ENCODE assay signal across 8 mouse cellular contexts in the genomic region with DNA sequence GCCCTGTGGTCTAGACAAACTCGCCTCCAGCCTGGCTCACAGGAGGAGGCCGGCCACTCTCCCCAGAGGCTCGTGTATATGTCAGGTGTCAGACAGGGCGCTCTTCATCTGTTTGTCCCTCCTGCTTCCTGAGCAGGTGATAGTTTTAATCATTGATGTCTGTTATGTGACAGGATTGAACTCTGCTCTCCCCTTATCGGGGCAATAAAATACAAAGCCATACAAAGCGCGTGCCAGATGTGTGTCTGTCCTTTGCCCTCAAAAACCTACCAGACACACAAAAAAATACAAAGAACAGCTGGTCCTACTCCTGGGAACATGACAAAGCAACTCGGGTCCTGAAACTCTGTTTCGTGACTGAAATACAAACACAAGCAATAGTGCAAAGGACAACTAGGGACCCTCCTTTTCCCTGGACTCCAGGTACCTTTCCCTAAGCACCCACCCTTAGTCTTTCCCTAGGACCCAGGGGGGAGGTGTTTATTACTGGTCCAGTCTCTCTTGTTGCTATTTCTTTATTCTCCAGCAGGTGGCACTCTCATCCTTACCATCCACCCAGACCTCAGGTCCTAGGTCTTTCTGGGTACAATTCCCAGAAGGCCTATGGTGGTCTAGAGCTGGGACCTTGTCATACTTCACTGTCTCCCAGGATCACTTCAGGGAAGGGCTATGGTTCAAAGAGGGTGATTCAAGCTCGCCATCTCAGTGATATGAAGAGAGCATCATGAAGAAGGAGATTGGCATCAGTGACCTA. TPM values are rescaled to one million over a fixed set of nuclear protein-coding genes. Genes with fewer than 3 reads are reported as not detected.
DNase-seq lines count a peak whose midpoint lies in the region; ATAC-seq lines count a peak whose summit lies in the region.

No protein-coding gene starts in this region.

- peak; percentile 42 for DNase-seq in neural tube, embryonic 10.5 days (ENCODE audit: extremely low spot score, low spot score)
- DNase-seq in R1 (ENCODE audit: low read depth, low spot score): peak; percentile 76
- DNase-seq in embryo, embryonic 9.5 days (ENCODE audit: extremely low spot score): peak; percentile 71
- DNase-seq in hindbrain, embryonic 14.5 days (ENCODE audit: low spot score): peak; percentile 82
- DNase-seq in left cerebral cortex, adult 11 months (ENCODE audit: low spot score): peak; percentile 49
- DNase-seq in naive thymus-derived CD4-positive, alpha-beta T cell, adult 2 months (ENCODE audit: low read depth): peak; percentile 72
- DNase-seq in gastrocnemius, postnatal 36 days: no peak

- ATAC-seq in neural tube, embryonic 15.5 days (ENCODE audit: low FRiP score): no peak
- ATAC-seq in hindbrain, embryonic 14.5 days (ENCODE audit: low FRiP score): peak; percentile 37; the same call in 1 of the 2 replicates

- H3K27me3 ChIP-seq in neural tube, embryonic 15.5 days (replicated peaks): peaks cover 21% of the 10 kb centered on the region; the same call in 1 of the 2 replicates
- peaks cover 3% of the 10 kb centered on the region for H3K27me3 ChIP-seq in hindbrain, embryonic 14.5 days (ENCODE audit: control insufficient read depth, insufficient read depth, low read length)

- H3K4me2 ChIP-seq in neural tube, embryonic 15.5 days: no peak overlapping the region
- H3K4me2 ChIP-seq in hindbrain, embryonic 14.5 days (replicated peaks): no peak overlapping the region

- WGBS in neural tube, embryonic 15.5 days: 23% methylated on average over 10 of the region's 10 CpGs
- WGBS in hindbrain, embryonic 14.5 days: 30% methylated on average over 10 of the region's 10 CpGs

- no peaks in the 10 kb centered on the region for H3K36me3 ChIP-seq in neural tube, embryonic 15.5 days
- no peaks in the 10 kb centered on the region for H3K36me3 ChIP-seq in hindbrain, embryonic 14.5 days (replicated peaks; ENCODE audit: control insufficient read depth, insufficient read depth)

- no peak overlapping the region for H3K27ac ChIP-seq in neural tube, embryonic 15.5 days (replicated peaks)
- H3K27ac ChIP-seq in hindbrain, embryonic 14.5 days: no peak overlapping the region

- H3K9ac ChIP-seq in neural tube, embryonic 15.5 days (replicated peaks): no peak overlapping the region
- no peak overlapping the region for H3K9ac ChIP-seq in hindbrain, embryonic 14.5 days

- H3K9me3 ChIP-seq in neural tube, embryonic 15.5 days (replicated peaks): no peaks in the 10 kb centered on the region
- H3K9me3 ChIP-seq in hindbrain, embryonic 14.5 days (ENCODE audit: control insufficient read depth, low read length): no peaks in the 10 kb centered on the region

- intact Hi-C loops in gastrocnemius, postnatal 36 days (cut with DNase I): loop anchor here (2.0 kb wide), 1 partner anchor 147 kb away; no protein-coding TSS in a partner anchor

- H3K4me3 ChIP-seq in neural tube, embryonic 15.5 days (replicated peaks): no peak overlapping the region
- no peak overlapping the region for H3K4me3 ChIP-seq in hindbrain, embryonic 14.5 days (replicated peaks; ENCODE audit: low read length)

- H3K4me1 ChIP-seq in neural tube, embryonic 15.5 days: peaks cover 11% of the 10 kb centered on the region
- 0 out of 2 replicates have a peak, but pooled peaks cover 7% of the 10 kb centered on the region for H3K4me1 ChIP-seq in hindbrain, embryonic 14.5 days (replicated peaks; ENCODE audit: control insufficient read depth, insufficient read depth, low read length)

RNA-seq across cellular contexts. Expression of gene Wnt3, which starts 10.4 kb away (rescaled TPM):
- polyA plus RNA-seq in neural tube, embryonic 15.5 days (2015; fragmentation: Nextera tagmentation; extraction: Ambion mirVana): 6.7 and 9.0 TPM in 2 replicates
- 9.0 and 9.1 TPM in 2 replicates for polyA plus RNA-seq in hindbrain, embryonic 14.5 days (2014; fragmentation: Nextera tagmentation; extraction: Ambion mirVana)
- total RNA-seq in gastrocnemius, postnatal 36 days (2021): not detected

RNA-seq across cellular contexts. Expression of gene Wnt9b, which starts 14.0 kb away (rescaled TPM):
- polyA plus RNA-seq in neural tube, embryonic 15.5 days (2015; fragmentation: Nextera tagmentation; extraction: Ambion mirVana): 0.14 and 0.18 TPM in 2 replicates
- 0.16 and 0.19 TPM in 2 replicates for polyA plus RNA-seq in hindbrain, embryonic 14.5 days (2014; fragmentation: Nextera tagmentation; extraction: Ambion mirVana)
- not detected for total RNA-seq in gastrocnemius, postnatal 36 days (2021)

Comparison
In these comparisons a context has a peak if more than half of its experiments do, and no peak if none do; other contexts are left out.
1. DNase-seq: peak in neural tube, embryonic 10.5 days (single experiment), R1 (single experiment), embryo, embryonic 9.5 days (single experiment), hindbrain, embryonic 14.5 days (single experiment), left cerebral cortex, adult 11 months (single experiment) and naive thymus-derived CD4-positive, alpha-beta T cell, adult 2 months (single experiment); none in gastrocnemius, postnatal 36 days (0 of 2).